Mouse (Mus musculus) T-helper 1 cell (primary cell): ENCODE measurements around the gene Otof.

Source experiments
- in situ Hi-C: fragments of 300-600 bp; cut with MboI, MseI; formaldehyde crosslinking; loops from one replicate; pipeline ENCODE4 v1.15.1; 2025; ENCODE audit warnings: high pct_unique_total_duplicates

Gene Otof

GRCm38 (mm10) chr5:30342601-30343015, 119.1 kb downstream of the Otof start:
- in situ Hi-C loops, result loop anchor here (5.0 kb wide), 3 partner anchors 65 to 225 kb away; no protein-coding TSS in a partner anchor

DNA sequence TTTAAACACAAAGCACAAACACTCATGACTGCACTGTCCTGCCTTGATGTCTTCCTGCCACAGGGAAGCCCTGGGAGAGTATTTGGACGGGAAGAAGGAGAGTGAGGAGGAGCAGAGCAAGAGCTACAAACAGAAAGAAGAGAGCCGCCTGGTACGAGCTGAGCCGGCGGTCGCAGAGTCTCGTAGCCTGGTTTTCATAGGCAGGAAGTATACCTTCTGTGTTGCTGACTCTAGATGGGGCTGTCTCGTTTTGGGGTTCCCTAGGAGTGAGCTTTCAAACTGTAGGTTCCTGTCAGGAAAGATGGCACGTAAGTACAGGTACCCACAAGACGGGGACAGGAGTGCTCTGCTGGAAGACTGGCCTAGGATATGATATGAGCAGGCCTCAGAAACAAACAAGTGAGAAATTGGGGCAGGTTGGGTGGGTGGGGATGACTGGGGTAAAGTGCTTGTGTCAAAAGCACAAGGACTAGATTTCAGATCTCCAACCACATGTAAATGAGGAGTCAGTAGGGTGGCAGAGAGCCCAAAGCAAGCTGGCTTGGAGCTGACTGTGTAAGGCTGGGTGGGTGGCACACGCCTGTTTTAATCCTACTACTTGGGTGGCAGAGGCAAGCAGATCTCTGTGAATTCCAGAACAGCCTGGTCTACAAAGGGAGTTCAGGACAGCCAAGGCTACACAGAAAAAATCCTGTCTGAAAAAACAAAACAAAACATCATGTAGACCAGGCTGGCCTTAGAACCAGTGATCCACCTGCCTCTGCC, 119.9 kb downstream of the Otof start:
- in situ Hi-C loops, result loop anchor here (5.0 kb wide), 3 partner anchors 64 to 224 kb away; no protein-coding TSS in a partner anchor

GRCm38 (mm10) chr5:30340815-30341214, 120.9 kb downstream of the Otof start:
- in situ Hi-C loops, result loop anchor here (5.0 kb wide), 3 partner anchors 64 to 224 kb away; no protein-coding TSS in a partner anchor
